Comparison of ENCODE assay signal across 11 mouse cellular contexts in genomic region chr15:85908660-85909491, GRCm38 (mm10). TPM values are rescaled to one million over a fixed set of nuclear protein-coding genes. Genes with fewer than 3 reads are reported as not detected.
DNase-seq lines count a peak whose midpoint lies in the region; ATAC-seq and TF ChIP-seq lines count a peak whose summit lies in the region.
"Had no signal": no experiment of that assay in that cellular context is flagged by ENCODE, and none has a peak within 500 bp of the region (broad histone marks: within the 10 kb centered on the region; RNA-seq: fewer than 3 reads in every experiment).

No protein-coding gene starts in this region.

- no peak for TF ChIP-seq CTCF in lung, embryonic 14.5 days (IDR thresholded peaks at IDR 0.05; ENCODE audit: low read depth)
- TF ChIP-seq CTCF in kidney, postnatal 0 days (IDR thresholded peaks at IDR 0.05; ENCODE audit: low read depth): no peak

- ATAC-seq in lung, embryonic 14.5 days (ENCODE audit: insufficient read depth): 0 out of 2 replicates have a peak, but pooled peaks have one; percentile 15
- ATAC-seq in common myeloid progenitor, adult 5-6 weeks (replicated peaks; ENCODE audit: low read depth, poor library complexity, severe bottlenecking): peak; percentile 67
- ATAC-seq in kidney, postnatal 0 days (replicated peaks; ENCODE audit: low FRiP score, low read depth): peak; percentile 57
- peak; percentile 42 for ATAC-seq in stomach, embryonic 16.5 days (ENCODE audit: insufficient read depth, low FRiP score)
- no peak; the same call in 1 of the 2 replicates for ATAC-seq in heart, embryonic 11.5 days (replicated peaks; ENCODE audit: insufficient number of reproducible peaks, low FRiP score, low TSS enrichment)

- H3K27ac ChIP-seq in lung, embryonic 14.5 days (ENCODE audit: low read depth): no peak overlapping the region
- H3K27ac ChIP-seq in kidney, postnatal 0 days: peak overlapping the region; percentile 57; the same call in 1 of the 2 replicates
- peak overlapping the region; percentile 83 for H3K27ac ChIP-seq in stomach, embryonic 16.5 days (ENCODE audit: low read length)
- no peak overlapping the region for H3K27ac ChIP-seq in heart, embryonic 11.5 days (ENCODE audit: low read depth, low read length)
- H3K27ac ChIP-seq: heart, adult 2 months; liver, embryonic 14.5 days had no signal

- no peak overlapping the region for H3K4me2 ChIP-seq in lung, embryonic 14.5 days
- H3K4me2 ChIP-seq in kidney, postnatal 0 days (ENCODE audit: low read length): no peak overlapping the region
- H3K4me2 ChIP-seq in stomach, embryonic 16.5 days (ENCODE audit: low read depth, low read length): peak overlapping the region; percentile 40; the same call in 1 of the 2 replicates
- H3K4me2 ChIP-seq in heart, embryonic 11.5 days: no peak overlapping the region

- WGBS in lung, embryonic 14.5 days: 72% methylated on average over 7 of the region's 7 CpGs
- 70% methylated on average over 7 of the region's 7 CpGs for WGBS in kidney, postnatal 0 days
- 72% methylated on average over 7 of the region's 7 CpGs for WGBS in stomach, embryonic 16.5 days
- 81% methylated on average over 7 of the region's 7 CpGs for WGBS in heart, embryonic 11.5 days (ENCODE audit: insufficient replicate concordance)

- no peaks in the 10 kb centered on the region for H3K9me3 ChIP-seq in lung, embryonic 14.5 days (ENCODE audit: low read depth, low read length)
- H3K9me3 ChIP-seq in kidney, postnatal 0 days (replicated peaks; ENCODE audit: low read length): no peaks in the 10 kb centered on the region
- peaks cover 3% of the 10 kb centered on the region; the same call in 1 of the 2 replicates for H3K9me3 ChIP-seq in stomach, embryonic 16.5 days (replicated peaks; ENCODE audit: control insufficient read depth, low read length)
- no peaks in the 10 kb centered on the region for H3K9me3 ChIP-seq in heart, embryonic 11.5 days (replicated peaks; ENCODE audit: control insufficient read depth, low read length)

- no peaks in the 10 kb centered on the region for H3K4me1 ChIP-seq in lung, embryonic 14.5 days (ENCODE audit: insufficient read depth)
- H3K4me1 ChIP-seq in kidney, postnatal 0 days (replicated peaks; ENCODE audit: insufficient read depth, low read length): peaks cover 13% of the 10 kb centered on the region
- H3K4me1 ChIP-seq in stomach, embryonic 16.5 days (ENCODE audit: control insufficient read depth, insufficient read depth, low read length): peaks cover 11% of the 10 kb centered on the region
- peaks cover 3% of the 10 kb centered on the region; the same call in 1 of the 2 replicates for H3K4me1 ChIP-seq in heart, embryonic 11.5 days (ENCODE audit: control insufficient read depth, insufficient read depth, low read length)

- no peak overlapping the region for H3K9ac ChIP-seq in lung, embryonic 14.5 days
- H3K9ac ChIP-seq in kidney, postnatal 0 days (ENCODE audit: low read depth, low read length): no peak overlapping the region
- H3K9ac ChIP-seq in stomach, embryonic 16.5 days (ENCODE audit: low read length): no peak overlapping the region
- H3K9ac ChIP-seq in heart, embryonic 11.5 days (ENCODE audit: low read depth, low read length): no peak overlapping the region
- H3K9ac ChIP-seq: liver, embryonic 14.5 days had no signal

- H3K36me3 ChIP-seq in lung, embryonic 14.5 days (ENCODE audit: insufficient read depth): no peaks in the 10 kb centered on the region
- H3K36me3 ChIP-seq in kidney, postnatal 0 days (ENCODE audit: insufficient read depth, low read length): peaks cover 1% of the 10 kb centered on the region; the same call in 1 of the 2 replicates
- H3K36me3 ChIP-seq in stomach, embryonic 16.5 days (ENCODE audit: control insufficient read depth, insufficient read depth, low read length): no peaks in the 10 kb centered on the region
- no peaks in the 10 kb centered on the region for H3K36me3 ChIP-seq in heart, embryonic 11.5 days (ENCODE audit: control insufficient read depth, insufficient read depth, low read length)

- H3K4me3 ChIP-seq in lung, embryonic 14.5 days (ENCODE audit: low read depth, low read length): no peak overlapping the region
- H3K4me3 ChIP-seq in kidney, postnatal 0 days (replicated peaks; ENCODE audit: low read depth, low read length): no peak overlapping the region
- no peak overlapping the region for H3K4me3 ChIP-seq in stomach, embryonic 16.5 days (replicated peaks; ENCODE audit: low read length)
- H3K4me3 ChIP-seq in heart, embryonic 11.5 days (ENCODE audit: low read depth, low read length): no peak overlapping the region
- H3K4me3 ChIP-seq: heart, adult 2 months had no signal

- no peaks in the 10 kb centered on the region for H3K27me3 ChIP-seq in lung, embryonic 14.5 days (ENCODE audit: insufficient read depth, low read length)
- no peaks in the 10 kb centered on the region for H3K27me3 ChIP-seq in kidney, postnatal 0 days (ENCODE audit: insufficient read depth, low read length)
- H3K27me3 ChIP-seq in stomach, embryonic 16.5 days (ENCODE audit: control insufficient read depth, insufficient read depth, low read length): no peaks in the 10 kb centered on the region
- H3K27me3 ChIP-seq in heart, embryonic 11.5 days (ENCODE audit: control insufficient read depth, insufficient read depth, low read length): no peaks in the 10 kb centered on the region

- no peak for DNase-seq in lung, embryonic 14.5 days
- no peak for DNase-seq in lung, postnatal 36 days
- DNase-seq in kidney, postnatal 0 days (ENCODE audit: low spot score): no peak
- DNase-seq in spleen, postnatal 4 days (ENCODE audit: low spot score in 2 of 2): no peak
- DNase-seq: cerebellum, postnatal 36 days; heart, adult 2 months; right cerebral cortex, adult 18-20 months had no signal

RNA-seq across cellular contexts. Expression of gene Trmu, which starts 29.8 kb away (rescaled TPM):
- polyA plus RNA-seq in lung, embryonic 14.5 days (2014; fragmentation: Nextera tagmentation; extraction: Ambion mirVana): 30.2 and 36.9 TPM in 2 replicates
- 30.2 and 30.9 TPM in 2 replicates for total RNA-seq in common myeloid progenitor, adult 5-6 weeks (2017)
- 37.1 and 40.9 TPM in 2 replicates for polyA plus RNA-seq in kidney, postnatal 0 days (2015; fragmentation: Nextera tagmentation; extraction: Ambion mirVana)
- 42.9 and 43.9 TPM in 2 replicates for polyA plus RNA-seq in stomach, embryonic 16.5 days (2015; fragmentation: Nextera tagmentation; extraction: Ambion mirVana)
- 24.0 and 26.4 TPM in 2 replicates for polyA plus RNA-seq in heart, embryonic 11.5 days (2014; fragmentation: Nextera tagmentation; extraction: Ambion mirVana)

RNA-seq across cellular contexts. Expression of gene Gtse1, which starts 49.3 kb away (rescaled TPM):
- 35.4 and 36.2 TPM in 2 replicates for polyA plus RNA-seq in lung, embryonic 14.5 days (2014; fragmentation: Nextera tagmentation; extraction: Ambion mirVana)
- 16.1 and 19.5 TPM in 2 replicates for total RNA-seq in common myeloid progenitor, adult 5-6 weeks (2017)
- 11.4 and 12.8 TPM in 2 replicates for polyA plus RNA-seq in kidney, postnatal 0 days (2015; fragmentation: Nextera tagmentation; extraction: Ambion mirVana)
- polyA plus RNA-seq in stomach, embryonic 16.5 days (2015; fragmentation: Nextera tagmentation; extraction: Ambion mirVana): 24.3 and 24.6 TPM in 2 replicates
- 24.4 and 27.8 TPM in 2 replicates for polyA plus RNA-seq in heart, embryonic 11.5 days (2014; fragmentation: Nextera tagmentation; extraction: Ambion mirVana)

Comparison
In these comparisons a context has a peak if more than half of its experiments do, and no peak if none do; other contexts are left out.
1. H3K27ac ChIP-seq: peak in kidney, postnatal 0 days (single experiment) and stomach, embryonic 16.5 days (single experiment); none in lung, embryonic 14.5 days (single experiment) and heart, embryonic 11.5 days (single experiment).